Mouse (Mus musculus): ENCODE results near the gene Exosc10. TPM values are rescaled to one million over a fixed set of nuclear protein-coding genes. Genes with fewer than 3 reads are reported as not detected.

Exosc10 gene
- polyA plus RNA-seq, 1 experiment from 2014 or later: 101 TPM

DNA sequence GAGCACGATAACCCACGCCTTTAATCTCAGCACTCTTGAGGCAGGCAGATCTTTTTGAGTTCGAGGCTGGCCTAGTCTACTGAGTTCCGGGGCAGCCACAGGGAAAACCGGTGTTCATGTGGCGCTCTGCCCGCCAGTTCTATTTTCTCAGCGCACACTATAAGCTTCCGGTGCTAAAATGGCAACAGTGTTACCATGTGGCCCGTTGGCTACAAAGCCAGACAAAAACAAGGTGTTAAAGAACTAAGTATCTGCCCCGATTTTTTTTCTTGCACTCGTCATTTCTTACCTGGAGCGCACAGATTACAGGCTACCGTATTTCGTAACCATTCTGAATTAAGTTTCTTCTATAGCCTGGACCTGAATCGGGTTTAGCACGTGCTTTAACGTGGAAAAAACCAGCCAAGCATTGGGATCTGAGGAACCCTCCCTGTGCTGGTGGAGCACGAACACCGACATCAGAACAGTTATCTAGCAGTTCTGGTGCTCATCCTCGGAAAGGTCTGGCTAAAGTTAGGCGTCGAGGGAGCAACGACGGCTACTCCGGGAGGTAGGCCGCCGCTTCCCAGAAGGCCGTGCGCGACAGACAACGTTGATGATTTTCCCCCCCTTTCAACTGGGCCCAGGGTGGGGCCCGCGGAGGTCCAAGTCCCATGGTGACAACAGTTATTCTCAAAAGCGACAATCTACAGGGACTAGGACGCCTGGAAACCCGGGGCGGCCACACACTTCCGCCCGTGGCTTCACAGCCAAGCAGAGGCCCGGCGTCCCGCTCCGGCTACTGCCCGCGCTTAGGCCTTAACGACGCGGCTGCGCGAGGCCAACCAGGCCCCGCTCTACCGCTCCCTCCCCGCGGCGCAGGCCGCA, 67.8 kb downstream of the Exosc10 start:
- ATAC-seq (ENCODE audit: low FRiP score, low TSS enrichment): peak; percentile 62
- Histone ChIP-seq H3K9ac (ENCODE audit: low read depth, low read length) (peak overlapping the region; percentile 93), H3K4me1 (ENCODE audit: control insufficient read depth, insufficient read depth, low read length) (peaks cover 12% of the 10 kb centered on the region; the same call in 1 of the 2 replicates), H3K9me3 (ENCODE audit: control insufficient read depth, low read length) (no peaks in the 10 kb centered on the region), H3K4me3 (ENCODE audit: low read length) (peak overlapping the region; percentile 60), H3K36me3 (ENCODE audit: control insufficient read depth, insufficient read depth, low read length) (peaks cover 42% of the 10 kb centered on the region), H3K27me3 (ENCODE audit: control insufficient read depth, insufficient read depth, low read length) (no peaks in the 10 kb centered on the region), H3K4me2 (replicated peaks; ENCODE audit: low read depth, low read length) (peak overlapping the region; percentile 79), H3K27ac (ENCODE audit: low read depth, low read length) (peak overlapping the region; percentile 87)
- WGBS: under 1% methylated on average over 57 of the region's 57 CpGs

DNA sequence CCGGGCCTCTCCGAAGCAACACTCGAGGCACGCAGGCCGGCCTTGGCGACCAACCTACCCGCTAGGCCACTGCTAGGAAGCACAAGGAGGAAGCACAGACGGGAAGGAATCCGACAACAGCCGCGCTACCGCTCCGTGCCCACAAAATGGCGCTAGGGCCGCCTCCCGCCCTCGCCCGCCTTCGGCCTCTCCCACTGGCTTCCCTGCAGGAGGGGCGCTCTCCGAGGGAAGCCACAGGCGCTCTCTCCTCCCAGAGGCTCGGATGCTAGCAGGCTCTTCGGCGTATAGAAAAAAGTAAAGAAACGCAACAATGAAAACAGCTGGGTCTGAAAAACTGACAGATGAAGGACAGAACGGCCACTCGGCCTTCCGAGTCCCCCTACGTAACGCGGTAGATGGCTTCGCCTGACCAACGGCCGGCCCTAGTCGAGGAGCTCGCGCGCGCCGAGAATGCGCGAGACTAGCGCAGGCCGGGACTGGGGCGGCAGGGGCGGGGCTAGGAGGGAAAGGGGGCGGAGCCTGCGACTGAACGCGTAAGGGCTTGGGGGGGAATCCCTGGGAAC, 68.5 kb downstream of the Exosc10 start, which contains the start of gene Tardbp:
Gene Tardbp, minus strand, starts transcription at position 397 of the 563 bp plus-strand sequence.
- ATAC-seq (ENCODE audit: low FRiP score, low TSS enrichment): peak; percentile 97
- H3K4me3 ChIP-seq (ENCODE audit: low read length): peak within 1 kb of the TSS; percentile 60
- peak within 1 kb of the TSS; percentile 87 for H3K27ac ChIP-seq (ENCODE audit: low read depth, low read length)
- H3K4me1 ChIP-seq (ENCODE audit: control insufficient read depth, insufficient read depth, low read length): peaks cover 12% of the 10 kb centered on the region; the same call in 1 of the 2 replicates
- H3K4me2 ChIP-seq (replicated peaks; ENCODE audit: low read depth, low read length): peak within 1 kb of the TSS; percentile 79
- H3K36me3 ChIP-seq (ENCODE audit: control insufficient read depth, insufficient read depth, low read length): peaks cover 35% of the 10 kb centered on the region
- no peaks in the 10 kb centered on the region for H3K27me3 ChIP-seq (ENCODE audit: control insufficient read depth, insufficient read depth, low read length)
- peak within 1 kb of the TSS; percentile 93 for H3K9ac ChIP-seq (ENCODE audit: low read depth, low read length)
- no peaks in the 10 kb centered on the region for H3K9me3 ChIP-seq (ENCODE audit: control insufficient read depth, low read length)
- WGBS: under 1% methylated on average over 51 of the region's 51 CpGs

DNA sequence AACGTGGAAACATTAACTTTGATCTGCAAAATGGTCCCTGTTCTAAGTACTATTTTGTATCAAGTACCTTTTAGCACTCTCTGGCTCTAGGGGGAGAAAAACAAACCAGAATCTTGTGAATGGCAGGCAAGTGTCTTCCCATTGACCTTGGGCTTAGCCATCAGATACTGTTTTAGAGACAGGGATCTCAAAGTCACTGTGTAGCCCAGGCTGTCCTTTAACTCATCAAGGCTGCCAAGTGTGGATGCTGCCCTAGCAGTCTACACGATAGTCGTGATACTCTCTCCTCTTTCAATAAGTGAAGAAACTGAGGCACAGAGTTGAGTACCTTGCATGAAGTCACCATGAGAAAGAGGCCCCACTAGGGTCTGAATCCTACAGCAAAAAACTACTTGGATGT, 69.0 kb downstream of the Exosc10 start:
- H3K4me1 ChIP-seq (ENCODE audit: control insufficient read depth, insufficient read depth, low read length): peaks cover 12% of the 10 kb centered on the region; the same call in 1 of the 2 replicates
- peak; percentile 28 for ATAC-seq (ENCODE audit: low FRiP score, low TSS enrichment)
- peak overlapping the region; percentile 93 for H3K9ac ChIP-seq (ENCODE audit: low read depth, low read length)
- H3K36me3 ChIP-seq (ENCODE audit: control insufficient read depth, insufficient read depth, low read length): peaks cover 29% of the 10 kb centered on the region
- H3K9me3 ChIP-seq (ENCODE audit: control insufficient read depth, low read length): no peaks in the 10 kb centered on the region
- peak overlapping the region; percentile 60; the same call in 1 of the 2 replicates for H3K4me3 ChIP-seq (ENCODE audit: low read length)
- H3K27ac ChIP-seq (ENCODE audit: low read depth, low read length): no peak overlapping the region
- H3K4me2 ChIP-seq (replicated peaks; ENCODE audit: low read depth, low read length): peak overlapping the region; percentile 35
- no peaks in the 10 kb centered on the region for H3K27me3 ChIP-seq (ENCODE audit: control insufficient read depth, insufficient read depth, low read length)
- 61% methylated on average over 3 of the region's 3 CpGs for WGBS

Other genes with a start within 250 kb of the Exosc10 start
- 13.4 and 18.6 TPM in 2 replicates for gene Ubiad1, start 113.7 kb upstream of the Exosc10 start, polyA plus RNA-seq (2014; fragmentation: Nextera tagmentation; extraction: Ambion mirVana)
- gene Mtor, start 109.8 kb upstream of the Exosc10 start, polyA plus RNA-seq (2014; fragmentation: Nextera tagmentation; extraction: Ambion mirVana): 22.2 and 27.2 TPM in 2 replicates
- gene Angptl7, start 58.0 kb upstream of the Exosc10 start, polyA plus RNA-seq (2014; fragmentation: Nextera tagmentation; extraction: Ambion mirVana): 0.54 and 1.4 TPM in 2 replicates
- gene Srm, start 33.1 kb downstream of the Exosc10 start, polyA plus RNA-seq (2014; fragmentation: Nextera tagmentation; extraction: Ambion mirVana): 214 and 242 TPM in 2 replicates
- 0.37 TPM in 1 of 2 replicates, not detected in the other for gene Masp2, start 44.1 kb downstream of the Exosc10 start, polyA plus RNA-seq (2014; fragmentation: Nextera tagmentation; extraction: Ambion mirVana)
- 183 TPM in 2 replicates for gene Tardbp, start 68.6 kb downstream of the Exosc10 start, polyA plus RNA-seq (2014; fragmentation: Nextera tagmentation; extraction: Ambion mirVana)
- gene Gm572, start 84.9 kb downstream of the Exosc10 start, polyA plus RNA-seq (2014; fragmentation: Nextera tagmentation; extraction: Ambion mirVana): not detected in 2 replicates
- gene Casz1, start 246.0 kb downstream of the Exosc10 start, polyA plus RNA-seq (2014; fragmentation: Nextera tagmentation; extraction: Ambion mirVana): 3.9 and 7.6 TPM in 2 replicates